Mouse (Mus musculus) MEL (cell line): Measurements from ENCODE around the gene Ccdc88c.

ENCODE experiments used
- CTCF ChIP-seq, 3 experiments: IDR thresholded peaks in 2 of 3; conservative IDR thresholded peaks in 1 of 3; 2 replicates each; pipeline ENCODE4 v1.5.1; 2011 to 2012; ENCODE audit warnings: low read length in 3 of 3, low read depth in 2 of 3, mild to moderate bottlenecking in 2 of 3, improper control_type of control experiment in 1 of 3, inconsistent platforms in 1 of 3, mixed read lengths in 1 of 3, moderate library complexity in 1 of 3; ENCODE audit not compliant: control insufficient read depth in 1 of 3, insufficient read depth in 1 of 3, poor library complexity in 1 of 3, severe bottlenecking in 1 of 3
- E2F4 ChIP-seq: IDR thresholded peaks from 2 replicates; pipeline ENCODE4 v1.6.1; 2011; ENCODE audit warnings: low read depth, low read length, improper control_type of control experiment, borderline replicate concordance
- EP300 ChIP-seq, 2 experiments: IDR thresholded peaks; 2 replicates each; pipeline ENCODE4 v1.6.1; 2011; ENCODE audit warnings: improper control_type of control experiment in 2 of 2, low read length in 2 of 2, low read depth in 1 of 2, mild to moderate bottlenecking in 1 of 2
- ETS1 ChIP-seq: IDR thresholded peaks from 2 replicates; pipeline ENCODE4 v1.6.1; 2012; ENCODE audit warnings: low read depth, mild to moderate bottlenecking, inconsistent platforms, low read length, improper control_type of control experiment, moderate library complexity
- GATA1 ChIP-seq: IDR thresholded peaks from 2 replicates; pipeline ENCODE4 v1.6.1; 2011; ENCODE audit warnings: low read depth, low read length, improper control_type of control experiment
- KAT2A ChIP-seq: conservative IDR thresholded peaks from 2 replicates; pipeline ENCODE4 v1.6.1; 2012; ENCODE audit warnings: low read depth, low read length, improper control_type of control experiment, inconsistent platforms
- MAX ChIP-seq: IDR thresholded peaks from 2 replicates; pipeline ENCODE4 v1.6.1; 2011; ENCODE audit warnings: low read length, improper control_type of control experiment
- MEF2A ChIP-seq: IDR thresholded peaks from 2 replicates; pipeline ENCODE4 v1.6.1; 2014; ENCODE audit warnings: low read depth, mild to moderate bottlenecking, inconsistent platforms, low read length, improper control_type of control experiment; ENCODE audit not compliant: poor library complexity, insufficient replicate concordance, severe bottlenecking; ENCODE audit errors: extremely low read depth
- MYC ChIP-seq: IDR thresholded peaks from 2 replicates; pipeline ENCODE4 v1.6.1; 2011; ENCODE audit warnings: low read depth, mild to moderate bottlenecking, low read length, improper control_type of control experiment, moderate library complexity
- POLR2AphosphoS2 ChIP-seq: IDR thresholded peaks from 2 replicates; pipeline ENCODE4 v1.6.1; 2011; ENCODE audit warnings: low read length, improper control_type of control experiment
- RCOR1 ChIP-seq: IDR thresholded peaks from 2 replicates; pipeline ENCODE4 v1.6.1; 2012; ENCODE audit warnings: low read depth, mild to moderate bottlenecking, inconsistent platforms, low read length, improper control_type of control experiment
- TBP ChIP-seq: IDR thresholded peaks from 2 replicates; pipeline ENCODE4 v1.8.0; 2011; ENCODE audit warnings: low read depth, low read length, improper control_type of control experiment
- TCF12 ChIP-seq: IDR thresholded peaks from 2 replicates; pipeline ENCODE4 v1.6.1; 2014; ENCODE audit warnings: low read depth, mild to moderate bottlenecking, inconsistent platforms, low read length, improper control_type of control experiment, moderate library complexity

DNA sequence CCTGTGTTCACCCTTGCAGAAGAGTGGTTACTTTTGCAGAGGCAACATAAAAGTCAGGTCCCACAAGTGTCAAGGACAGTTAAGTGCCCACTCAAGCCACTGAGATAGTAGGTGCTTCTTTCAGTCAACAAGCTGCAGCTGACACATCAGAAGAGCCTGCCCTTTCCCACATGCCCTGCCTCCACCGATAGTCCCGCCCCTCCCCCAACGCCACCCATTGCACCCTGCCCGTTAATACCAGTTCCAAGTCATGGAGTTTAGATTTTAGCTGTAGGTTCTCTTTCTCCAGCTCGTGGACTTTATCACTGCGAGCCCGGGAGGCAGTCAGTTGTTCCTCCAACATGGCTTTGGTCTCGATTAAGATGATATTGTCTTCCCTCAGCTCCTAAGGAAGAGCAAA lies 74.9 kb downstream of the Ccdc88c start:
- no peak for TF ChIP-seq POLR2AphosphoS2
- no peak for TF ChIP-seq KAT2A
- no peak for TF ChIP-seq CTCF (IDR thresholded peaks at IDR 0.05 in 2 of 3, conservative IDR thresholded peaks at IDR 0.05 in 1 of 3; ENCODE audit: control insufficient read depth in 1 of 3, insufficient read depth in 1 of 3, low read depth in 2 of 3, low read length in 3 of 3, poor library complexity in 1 of 3, severe bottlenecking in 1 of 3)
- no peak for TF ChIP-seq GATA1
- TF ChIP-seq TBP, result no peak
- TF ChIP-seq EP300 (IDR thresholded peaks at IDR 0.05; ENCODE audit: low read depth in 1 of 2, low read length in 2 of 2), result no peak
- TF ChIP-seq MEF2A, result no peak
- TF ChIP-seq E2F4, result no peak
- no peak for TF ChIP-seq MAX
- no peak for TF ChIP-seq ETS1
- TF ChIP-seq TCF12, result no peak
- TF ChIP-seq RCOR1, result no peak
- TF ChIP-seq MYC, result no peak
